Mouse (Mus musculus): ENCODE results near the gene Tkfc.

GRCm38 (mm10) chr19:10585112-10585511, 20.3 kb downstream of the Tkfc start:
- TF ChIP-seq POLR2A (IDR thresholded peaks at IDR 0.05; ENCODE audit: insufficient read length, low read depth), result no peak
- TF ChIP-seq USF1 (IDR thresholded peaks at IDR 0.05; ENCODE audit: low read depth), result no peak

All from myocyte (in vitro differentiated cells).